Comparison of ENCODE assay signal across 9 mouse cellular contexts in the genomic region with DNA sequence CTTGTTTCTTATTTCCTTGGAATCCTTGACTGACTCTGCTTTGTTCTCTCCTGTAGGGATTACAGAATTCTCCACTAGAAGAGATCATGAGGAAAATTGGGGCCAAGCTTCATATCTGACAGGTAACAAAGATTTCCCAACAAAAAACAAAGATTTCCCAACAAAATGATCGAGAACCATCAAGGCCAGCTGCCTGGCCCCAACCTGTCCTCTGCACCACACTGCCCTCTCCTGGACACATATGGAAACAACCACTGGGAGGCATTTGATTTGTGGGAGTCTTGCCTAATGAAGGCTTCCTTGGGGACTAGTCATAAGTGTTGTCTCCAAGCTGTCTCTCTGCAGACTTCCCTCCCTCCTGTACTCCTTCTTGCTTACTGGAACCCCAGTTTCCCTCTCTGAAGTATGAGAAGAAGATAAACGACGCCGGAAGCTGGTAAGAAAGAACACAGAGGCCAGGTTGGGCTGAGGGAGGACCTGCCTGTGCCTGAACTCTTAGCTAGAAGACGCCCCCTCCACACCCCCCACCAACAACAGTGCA. TPM values are rescaled to one million over a fixed set of nuclear protein-coding genes. Genes with fewer than 3 reads are reported as not detected.
A peak's percentile ranks its signal among the peaks of the same experiment; 100 is the strongest.
DNase-seq lines count a peak whose midpoint lies in the region; ATAC-seq and TF ChIP-seq lines count a peak whose summit lies in the region.
"Had no signal": no experiment of that assay in that cellular context is flagged by ENCODE, and none has a peak within 500 bp of the region (broad histone marks: within the 10 kb centered on the region; RNA-seq: fewer than 3 reads in every experiment).

No protein-coding gene starts in this region.

- peaks cover 0 to 9% of the 10 kb centered on the region in 2 experiments; a peak in 2 of 4 replicates for H3K36me3 ChIP-seq in MEL (ENCODE audit: control insufficient read depth in 1 of 2, insufficient read depth in 2 of 2, low read length in 2 of 2)
- no peaks in the 10 kb centered on the region for H3K36me3 ChIP-seq in limb, embryonic 11.5 days (ENCODE audit: control insufficient read depth, insufficient read depth, low read length)
- H3K36me3 ChIP-seq: midbrain, embryonic 12.5 days had no signal

- H3K4me3 ChIP-seq in MEL (ENCODE audit: control insufficient read depth in 1 of 2, insufficient read depth in 1 of 2, low read depth in 2 of 2, low read length in 2 of 2), result no peak overlapping the region
- no peak overlapping the region for H3K4me3 ChIP-seq in limb, embryonic 11.5 days (ENCODE audit: low read depth, low read length)
- H3K4me3 ChIP-seq: midbrain, embryonic 12.5 days had no signal

- H3K27me3 ChIP-seq in MEL (ENCODE audit: control insufficient read depth in 1 of 2, insufficient read depth in 2 of 2, low read length in 2 of 2), result no peaks in the 10 kb centered on the region; a peak in 2 of 4 replicates
- H3K27me3 ChIP-seq in limb, embryonic 11.5 days (ENCODE audit: control insufficient read depth, insufficient read depth, low read length), result no peaks in the 10 kb centered on the region
- H3K27me3 ChIP-seq: midbrain, embryonic 12.5 days had no signal

- H3K9me3 ChIP-seq in MEL (replicated peaks; ENCODE audit: insufficient read depth, low read length), result no peaks in the 10 kb centered on the region
- H3K9me3 ChIP-seq in limb, embryonic 11.5 days (ENCODE audit: control insufficient read depth, low read length), result no peaks in the 10 kb centered on the region
- H3K9me3 ChIP-seq: midbrain, embryonic 12.5 days had no signal

- H3K9ac ChIP-seq in MEL (ENCODE audit: control insufficient read depth, low read depth, low read length, poor library complexity, severe bottlenecking), result no peak overlapping the region
- no peak overlapping the region for H3K9ac ChIP-seq in limb, embryonic 11.5 days (ENCODE audit: low read length)
- H3K9ac ChIP-seq: midbrain, embryonic 12.5 days had no signal

- ATAC-seq in limb, embryonic 11.5 days (ENCODE audit: insufficient number of reproducible peaks, low FRiP score, low TSS enrichment, low read depth), result no peak

- H3K27ac ChIP-seq in MEL (ENCODE audit: control insufficient read depth, low read depth, low read length), result no peak overlapping the region
- no peak overlapping the region for H3K27ac ChIP-seq in limb, embryonic 11.5 days (replicated peaks; ENCODE audit: low read depth, low read length)
- H3K27ac ChIP-seq: midbrain, embryonic 12.5 days had no signal

- DNase-seq in left cerebral cortex, adult 18-20 months (ENCODE audit: low spot score in 2 of 2), result peak; percentile 45 to 72
- DNase-seq in left cerebral cortex, adult 8-10 months (ENCODE audit: low spot score in 2 of 2), result no peak
- DNase-seq in MEL (ENCODE audit: low read depth, low spot score), result peak; percentile 74
- DNase-seq in c-Kit-negative CD71-positive TER-119-positive erythroid progenitor cells, embryonic 14.5 days (ENCODE audit: low read depth, low spot score), result peak; percentile 59
- DNase-seq in gastrocnemius, postnatal 10 days, result peak; percentile 69
- peak; percentile 76 for DNase-seq in limb, embryonic 11.5 days (ENCODE audit: low spot score)
- peak; percentile 71 for DNase-seq in retina, postnatal 1 day
- peak; percentile 69 for DNase-seq in yolk sac, embryonic 10.5 days (ENCODE audit: low spot score)

- WGBS in limb, embryonic 11.5 days, result 50% methylated on average over 5 of the region's 5 CpGs

- no peaks in the 10 kb centered on the region for H3K79me2 ChIP-seq in MEL (ENCODE audit: control insufficient read depth, insufficient read depth, low read length, poor library complexity)

- no peak for TF ChIP-seq POLR2A in MEL (IDR thresholded peaks at IDR 0.05; ENCODE audit: control insufficient read depth in 1 of 2, insufficient read depth in 1 of 2, low read depth in 1 of 2, low read length in 2 of 2, poor library complexity in 1 of 2)

- no peak for TF ChIP-seq EP300 in MEL (IDR thresholded peaks at IDR 0.05; ENCODE audit: low read depth in 1 of 2, low read length in 2 of 2)

- H3K4me2 ChIP-seq in limb, embryonic 11.5 days (ENCODE audit: low read depth, severe bottlenecking), result no peak overlapping the region
- H3K4me2 ChIP-seq: midbrain, embryonic 12.5 days had no signal

- peak; percentile 78 to 89 (median 81) for TF ChIP-seq CTCF in MEL (IDR thresholded peaks at IDR 0.05 in 2 of 3, conservative IDR thresholded peaks at IDR 0.05 in 1 of 3; ENCODE audit: control insufficient read depth in 1 of 3, insufficient read depth in 1 of 3, low read depth in 2 of 3, low read length in 3 of 3, poor library complexity in 1 of 3, severe bottlenecking in 1 of 3)

- TF ChIP-seq RAD21 in MEL (IDR thresholded peaks at IDR 0.05; ENCODE audit: low read depth, low read length), result peak; percentile 52

- peaks cover 6 to 14% of the 10 kb centered on the region in 2 experiments for H3K4me1 ChIP-seq in MEL (ENCODE audit: control insufficient read depth in 1 of 2, insufficient read depth in 2 of 2, low read length in 2 of 2)
- no peaks in the 10 kb centered on the region for H3K4me1 ChIP-seq in limb, embryonic 11.5 days (ENCODE audit: control insufficient read depth, insufficient read depth, low read length)
- H3K4me1 ChIP-seq: midbrain, embryonic 12.5 days had no signal

TF ChIP-seq in MEL, 35 proteins besides CTCF, POLR2A, EP300 and RAD21:
- TF ChIP-seq MAFK (IDR thresholded peaks at IDR 0.05; ENCODE audit: borderline replicate concordance, low read depth, low read length), result no peak
- no peak for TF ChIP-seq HCFC1 (IDR thresholded peaks at IDR 0.05; ENCODE audit: low read depth, low read length)
- no peak for TF ChIP-seq GABPA (IDR thresholded peaks at IDR 0.05; ENCODE audit: low read depth, low read length)
- TF ChIP-seq UBTF (IDR thresholded peaks at IDR 0.05; ENCODE audit: borderline replicate concordance, insufficient read depth, low read depth, low read length), result no peak
- no peak for TF ChIP-seq NRF1 (IDR thresholded peaks at IDR 0.05; ENCODE audit: insufficient read depth, low read depth, low read length, poor library complexity, severe bottlenecking)
- TF ChIP-seq RCOR1 (IDR thresholded peaks at IDR 0.05; ENCODE audit: low read depth, low read length), result no peak
- peak; percentile 70 for TF ChIP-seq SMC3 (IDR thresholded peaks at IDR 0.05; ENCODE audit: low read depth, low read length)
- no peak for TF ChIP-seq MYC (IDR thresholded peaks at IDR 0.05; ENCODE audit: low read depth, low read length)

RNA-seq across cellular contexts. Expression of a gene that starts 19.8 kb away (rescaled TPM):
- 10 to 100 TPM; 21.4 to 22.6 TPM for total RNA-seq in left cerebral cortex, adult 18-20 months (2021)
- 10 to 100 TPM; 18.1 to 19.8 (median 18.5) TPM for total RNA-seq in left cerebral cortex, adult 8-10 months (2022)
- total RNA-seq in MEL (2012; rRNA removed), result 1.0 TPM in 2 replicates
- 1 to 10 TPM in 1 of 2 experiments, not detected in 1; 5.2 TPM for polyA plus RNA-seq in MEL (2012; ENCODE audit: insufficient read depth in 1 of 2, insufficient read length in 2 of 2, low read depth in 1 of 2, low replicate concordance in 2 of 2, missing spikeins in 1 of 2)
- total RNA-seq in gastrocnemius, postnatal 10 days (2021), result 10 to 100 TPM; 68.6 to 92.0 TPM
- 75.8 and 87.6 TPM in 2 replicates for polyA plus RNA-seq in limb, embryonic 11.5 days (2014; fragmentation: Nextera tagmentation; extraction: Ambion mirVana)

Comparison
In these comparisons a context has a peak if more than half of its experiments do, and no peak if none do; other contexts are left out.
1. DNase-seq: peak in left cerebral cortex, adult 18-20 months (2 of 2), MEL (single experiment), c-Kit-negative CD71-positive TER-119-positive erythroid progenitor cells, embryonic 14.5 days (single experiment), gastrocnemius, postnatal 10 days (single experiment), limb, embryonic 11.5 days (single experiment), retina, postnatal 1 day (single experiment) and yolk sac, embryonic 10.5 days (single experiment); none in left cerebral cortex, adult 8-10 months (0 of 2).